Mouse (Mus musculus): ENCODE measurements around the gene Gpr146.
"Not testable (repeated sequence)": the region's sequence is repeated elsewhere in the genome, so short reads cannot be mapped to it uniquely, and the experiment has no call there.

Gene Gpr146
- long read RNA-seq, experiment 1, full-length matches to known transcripts = 12 of 12 reads
- long read RNA-seq, experiment 1, partial matches to known transcripts = 0 of 12 reads
- long read RNA-seq, experiment 1, other reads (novel, unspliced or antisense) = 0 of 12 reads
- long read RNA-seq, experiment 2, full-length matches to known transcripts = 13 of 21 reads
- long read RNA-seq, experiment 2, partial matches to known transcripts = 0 of 21 reads
- long read RNA-seq, experiment 2, other reads (novel, unspliced or antisense) = 8 of 21 reads

DNA sequence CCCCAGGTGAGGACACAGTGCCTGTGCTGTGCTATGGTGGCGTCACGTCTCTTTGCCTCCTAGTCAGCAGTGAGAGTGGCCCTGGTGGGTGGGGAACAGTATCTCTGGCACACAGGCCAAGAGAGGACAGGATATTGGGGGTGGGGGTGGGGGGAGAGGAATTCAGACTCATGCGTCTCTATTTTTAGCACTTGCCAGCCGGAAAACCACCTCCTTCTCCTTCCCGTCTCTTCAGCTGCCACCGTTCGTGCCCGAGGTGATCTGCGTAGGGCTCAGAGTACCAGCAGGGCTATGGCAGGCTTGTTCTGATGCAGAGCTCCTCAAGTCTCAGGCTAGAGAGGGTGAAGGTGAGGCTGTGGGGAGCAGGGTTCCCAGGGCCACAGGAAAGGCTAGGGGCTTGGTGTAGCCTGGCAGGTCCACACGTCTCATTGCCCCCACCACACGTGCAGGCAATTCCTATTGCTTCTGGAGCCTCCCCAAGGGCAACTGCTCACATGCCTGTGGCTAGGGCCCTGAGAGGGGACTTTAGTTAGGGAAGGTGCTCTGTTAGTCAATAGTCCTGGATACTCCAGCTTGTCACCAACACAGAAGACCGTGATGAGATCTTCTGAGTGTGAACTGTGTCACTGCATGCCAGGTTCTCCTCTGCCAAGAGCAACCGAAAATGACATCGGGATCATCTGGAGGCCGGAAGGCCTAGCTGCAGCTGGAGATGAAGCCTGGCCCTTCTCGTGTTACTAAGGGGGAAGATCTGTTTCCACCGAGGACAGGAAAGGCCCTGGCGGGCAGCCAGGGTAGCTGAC is at the start of gene Gpr146:
Gpr146 (plus strand) TSS at position 230 of the 803 bp plus-strand sequence.
- intact Hi-C loops (cut with DNase I) = no loop called here

DNA sequence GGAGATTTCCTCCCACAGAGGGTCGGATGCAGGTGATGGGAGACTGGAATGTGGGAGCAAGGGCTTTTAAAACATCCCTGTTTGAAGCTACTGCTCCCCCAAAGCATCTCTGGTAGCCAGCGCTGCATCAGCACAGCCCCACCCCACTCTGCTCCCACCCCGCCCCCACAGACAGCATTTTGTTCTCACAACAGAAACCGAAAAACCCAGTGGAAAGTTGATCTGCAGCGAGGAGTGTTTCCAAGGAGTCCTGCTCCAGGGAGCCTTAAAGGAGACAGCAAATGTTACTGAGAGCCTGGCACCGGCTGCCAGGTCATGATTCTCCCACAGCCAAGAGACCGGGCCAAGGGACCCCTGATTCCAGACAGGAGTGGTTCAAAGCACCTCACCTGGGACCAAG is 46.7 kb upstream of the Gpr146 start:
- intact Hi-C loops (cut with DNase I) = no loop called here

DNA sequence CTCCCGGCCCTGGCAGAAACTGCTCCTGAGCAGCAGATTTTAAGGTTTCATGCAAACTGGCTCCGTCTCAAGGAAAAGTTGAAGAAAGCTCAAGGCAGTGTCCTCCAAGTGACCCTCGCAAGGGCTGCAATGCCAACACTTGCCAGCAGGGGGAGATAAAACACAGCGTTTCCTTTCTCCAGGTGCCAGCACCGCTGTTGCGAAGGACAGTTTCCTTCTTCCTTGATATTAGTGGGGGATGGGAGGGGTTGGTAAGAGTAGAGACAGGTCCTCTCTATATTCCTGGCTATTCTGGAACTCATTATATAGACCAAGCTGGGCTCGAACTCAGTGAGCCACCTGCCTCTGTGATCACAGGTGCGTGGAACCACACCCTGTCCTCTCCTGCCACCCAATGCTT is 45.8 kb upstream of the Gpr146 start:
- intact Hi-C loops (cut with DNase I) = loop anchor here (2.0 kb wide), 1 partner anchor 23 kb away; no protein-coding TSS in a partner anchor

DNA sequence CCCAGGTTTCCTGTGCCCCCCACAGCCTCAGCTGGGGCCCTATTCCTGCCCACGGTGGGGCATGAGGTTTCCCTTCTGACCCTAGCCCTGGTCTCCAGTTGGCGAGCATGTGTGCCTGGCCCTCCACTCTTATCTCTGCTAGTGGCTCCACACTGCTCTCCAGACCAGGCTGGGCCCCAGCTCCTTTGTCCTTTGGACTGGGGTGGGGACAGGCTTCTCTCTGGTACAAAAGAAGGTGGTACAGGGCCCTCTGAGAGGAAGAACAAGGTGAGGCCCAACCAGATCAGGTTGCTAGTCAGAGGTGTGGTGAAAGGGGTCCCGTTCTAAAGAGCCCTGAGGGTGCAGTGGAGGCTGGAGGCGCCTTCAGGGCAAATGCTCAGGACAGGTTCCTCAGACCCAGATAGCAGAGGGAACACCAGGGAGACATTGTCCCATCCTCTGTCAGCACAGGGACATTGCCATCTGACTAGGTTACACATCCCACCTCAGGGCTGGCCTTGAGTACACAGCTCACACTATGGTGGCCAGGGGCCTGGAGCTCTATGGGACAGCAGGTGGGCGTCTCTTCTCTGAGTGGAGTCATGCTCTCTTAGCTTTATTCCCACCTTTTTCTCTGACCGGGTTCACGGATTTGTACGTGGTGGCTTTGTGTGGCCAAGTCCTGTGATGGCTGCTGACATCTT is 44.8 kb upstream of the Gpr146 start:
- intact Hi-C loops (cut with DNase I) = loop anchor here (2.0 kb wide), 1 partner anchor 22 kb away; no protein-coding TSS in a partner anchor

DNA sequence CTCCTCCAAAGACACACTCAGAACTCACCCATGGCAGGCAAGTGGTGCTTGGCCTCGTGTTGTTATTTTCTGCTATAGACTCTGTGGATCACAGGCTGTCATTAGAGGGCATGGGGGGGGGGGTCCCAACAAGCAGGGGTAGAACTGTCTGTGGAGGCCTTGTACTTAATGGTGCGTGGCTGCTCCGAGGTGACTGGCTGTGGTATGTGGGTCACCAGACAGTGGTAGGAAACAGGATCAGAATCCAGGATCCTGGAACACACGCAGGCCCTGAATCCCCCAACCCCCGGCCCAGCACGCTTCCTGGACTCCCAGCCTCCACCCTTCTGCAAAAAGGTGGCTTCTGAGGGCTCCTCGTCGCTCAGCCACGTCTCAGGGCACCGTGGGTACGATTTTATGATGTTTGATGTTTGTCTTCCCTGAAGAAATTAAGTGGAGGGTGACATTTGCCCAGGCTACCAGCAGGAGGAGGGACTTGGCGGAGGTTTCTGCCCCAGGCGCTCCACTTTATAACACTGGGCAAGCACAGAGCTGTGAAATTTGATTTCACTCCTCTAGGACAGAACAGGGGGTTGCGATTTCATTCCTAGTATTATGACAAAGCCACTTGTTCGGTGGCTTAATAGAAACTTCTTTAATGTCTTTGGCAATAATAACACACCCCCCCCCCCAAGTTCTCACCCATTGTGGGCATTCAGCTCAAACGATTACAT is 44.0 kb upstream of the Gpr146 start:
- intact Hi-C loops (cut with DNase I) = loop anchor here (2.0 kb wide), 1 partner anchor 21 kb away; no protein-coding TSS in a partner anchor

GRCm38 (mm10) chr5:139334394-139334793 is 43.1 kb upstream of the Gpr146 start:
- intact Hi-C loops (cut with DNase I) = not testable (repeated sequence)

- intact Hi-C loops (cut with DNase I) = no loop called here
Observed at GRCm38 (mm10) chr5:139335634-139336033, 41.9 kb upstream of the Gpr146 start.

DNA sequence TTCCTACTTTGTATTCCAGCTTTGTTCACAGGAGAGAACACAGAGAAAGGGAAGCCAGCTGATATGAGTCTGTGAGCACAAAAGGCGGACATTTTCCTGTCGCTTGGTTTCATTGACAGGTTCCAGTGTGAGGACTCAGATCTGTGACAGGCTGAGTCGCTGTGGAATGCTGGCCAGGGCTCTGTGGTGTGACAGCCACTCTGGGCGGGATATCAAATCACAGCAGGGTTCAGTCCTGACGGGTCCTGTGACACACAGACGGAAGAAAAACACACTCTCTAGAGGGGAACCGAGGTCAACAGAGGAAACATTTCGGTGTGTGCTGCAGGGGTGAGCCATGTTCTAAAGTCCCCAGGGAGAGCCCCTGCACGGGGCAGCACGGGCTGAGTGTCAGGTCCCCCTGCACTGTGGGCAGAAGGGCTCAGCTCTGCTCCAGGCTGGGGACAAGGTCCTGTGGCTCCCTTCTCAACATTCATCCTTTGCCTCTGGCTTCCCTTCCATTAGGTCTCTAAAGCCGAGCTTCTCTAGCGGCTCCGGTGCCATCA is 39.6 kb upstream of the Gpr146 start:
- intact Hi-C loops (cut with DNase I) = no loop called here

- intact Hi-C loops (cut with DNase I) = no loop called here
Observed at GRCm38 (mm10) chr5:139338403-139338802, 39.1 kb upstream of the Gpr146 start.

GRCm38 (mm10) chr5:139338891-139339290 is 38.6 kb upstream of the Gpr146 start:
- intact Hi-C loops (cut with DNase I) = no loop called here

GRCm38 (mm10) chr5:139344021-139344686 is 33.3 kb upstream of the Gpr146 start:
- intact Hi-C loops (cut with DNase I) = no loop called here

GRCm38 (mm10) chr5:139344687-139345363 is 32.7 kb upstream of the Gpr146 start:
- intact Hi-C loops (cut with DNase I) = no loop called here

- intact Hi-C loops (cut with DNase I) = no loop called here
Observed at GRCm38 (mm10) chr5:139345364-139345714, 32.2 kb upstream of the Gpr146 start.

DNA sequence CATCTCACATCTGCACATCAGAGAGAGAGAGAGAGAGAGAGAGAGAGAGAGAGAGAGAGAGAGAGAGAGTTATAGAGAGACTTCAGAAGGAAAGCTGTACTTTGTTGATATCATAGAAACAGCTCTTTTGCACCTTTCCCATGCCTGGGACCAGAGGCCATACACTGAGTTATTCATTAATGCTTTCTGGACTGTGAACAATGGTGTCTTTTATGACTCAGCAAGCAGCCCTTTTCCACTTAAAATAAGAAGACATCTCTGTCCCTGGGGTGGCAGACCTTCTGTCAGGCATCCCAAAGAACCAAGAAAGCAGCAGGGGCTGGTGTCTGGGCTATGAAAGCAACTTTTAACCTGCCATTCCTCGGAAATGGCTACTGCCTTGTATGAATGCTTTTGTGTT is 30.3 kb upstream of the Gpr146 start:
- intact Hi-C loops (cut with DNase I) = no loop called here

DNA sequence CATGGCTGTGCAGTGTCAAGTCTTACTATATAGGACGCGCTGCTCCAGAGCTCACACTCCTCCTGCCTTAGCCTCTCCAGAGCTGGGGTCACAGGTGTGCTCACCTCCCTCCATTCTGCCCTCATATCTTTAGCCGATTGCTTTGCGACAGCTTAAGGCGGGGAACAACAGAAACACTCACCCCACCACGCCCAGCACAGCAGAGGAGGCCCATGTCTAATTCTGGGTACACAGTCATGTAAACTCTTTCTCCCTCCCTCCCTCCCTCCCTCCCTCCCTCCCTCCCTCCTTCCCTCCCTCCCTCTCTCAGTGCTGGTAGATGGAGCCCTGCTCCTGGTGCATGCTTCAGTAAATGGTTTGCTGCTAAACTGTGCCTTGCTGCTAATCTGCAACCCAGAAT is 27.8 kb upstream of the Gpr146 start:
- intact Hi-C loops (cut with DNase I) = no loop called here

DNA sequence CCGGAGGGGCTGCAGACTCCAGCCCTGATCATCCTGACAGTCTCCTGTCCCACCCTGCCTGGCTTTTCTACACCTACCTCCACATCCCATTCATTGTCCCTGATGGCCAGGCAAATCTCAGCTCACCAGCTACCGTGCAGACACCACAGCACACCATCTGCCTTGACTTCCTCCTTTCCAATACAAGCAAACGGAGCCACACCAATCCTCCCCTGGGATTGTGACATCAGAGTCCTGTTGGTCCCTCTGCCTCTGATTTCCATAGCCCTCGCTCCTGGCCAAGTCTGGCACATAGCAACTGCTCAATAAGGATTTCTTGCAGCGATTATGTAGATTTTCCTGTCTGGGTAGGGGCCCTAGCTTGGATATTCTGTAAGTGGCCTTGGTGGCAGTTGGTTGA is 26.4 kb upstream of the Gpr146 start, which contains the start of gene Cox19:
Cox19 (minus strand) TSS at position 285 of the 400 bp plus-strand sequence.
- intact Hi-C loops (cut with DNase I) = no loop called here

GRCm38 (mm10) chr5:139351628-139352027 is 25.9 kb upstream of the Gpr146 start:
- intact Hi-C loops (cut with DNase I) = no loop called here

DNA sequence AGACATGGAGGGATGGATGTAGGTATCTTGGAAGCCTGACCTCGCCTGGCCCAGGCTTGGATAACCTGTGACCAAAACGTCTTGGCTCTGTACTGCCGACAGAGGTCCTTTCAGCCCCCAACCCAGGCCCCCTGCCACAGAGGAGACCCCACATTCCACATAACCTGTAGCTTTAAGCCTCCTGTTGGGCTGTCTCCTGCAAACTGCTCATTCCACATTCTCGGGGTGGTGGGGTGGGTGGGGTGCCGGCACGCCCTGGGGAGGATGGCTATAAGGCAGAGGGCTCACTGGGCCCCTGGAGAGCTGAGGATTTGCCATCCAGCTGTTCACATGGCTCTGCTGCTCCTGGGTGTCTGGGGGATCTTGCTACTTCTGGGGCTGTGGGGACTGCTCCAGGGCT is 25.2 kb upstream of the Gpr146 start, which contains the start of gene Cyp2w1:
Cyp2w1 (plus strand) TSS at position 301 of the 400 bp plus-strand sequence.
- intact Hi-C loops (cut with DNase I) = no loop called here

DNA sequence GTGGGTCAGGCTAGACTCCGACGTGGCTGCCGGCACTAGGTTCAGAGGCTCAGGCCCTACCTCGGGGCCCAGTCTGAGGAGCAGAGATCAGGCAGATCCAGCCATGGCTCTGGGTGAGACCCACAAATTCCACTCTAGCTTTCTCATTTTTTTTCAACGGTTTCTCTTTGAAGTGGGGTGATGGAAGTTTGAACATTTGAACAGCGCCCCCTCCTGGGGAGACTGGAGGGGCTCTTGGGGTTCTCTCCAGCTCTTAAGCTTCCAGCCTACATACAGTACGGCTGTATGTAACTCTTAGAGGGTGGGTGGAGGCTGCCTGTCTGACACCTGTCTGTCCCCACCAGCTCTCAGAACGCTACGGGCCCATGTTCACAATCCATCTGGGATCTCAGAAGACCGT is 24.0 kb upstream of the Gpr146 start:
- intact Hi-C loops (cut with DNase I) = no loop called here

- intact Hi-C loops (cut with DNase I) = loop anchor here (2.0 kb wide), 1 partner anchor 21 kb away; no protein-coding TSS in a partner anchor
Observed at GRCm38 (mm10) chr5:139353946-139354345, 23.6 kb upstream of the Gpr146 start.

All from adrenal gland (tissue).